Mouse (Mus musculus): ENCODE data around the gene Robo2. TPM values are rescaled to one million over a fixed set of nuclear protein-coding genes. Genes with fewer than 3 reads are reported as not detected.

Gene Robo2
- polyA plus RNA-seq, 1 experiment from 2014 or later: 0.01 TPM

DNA sequence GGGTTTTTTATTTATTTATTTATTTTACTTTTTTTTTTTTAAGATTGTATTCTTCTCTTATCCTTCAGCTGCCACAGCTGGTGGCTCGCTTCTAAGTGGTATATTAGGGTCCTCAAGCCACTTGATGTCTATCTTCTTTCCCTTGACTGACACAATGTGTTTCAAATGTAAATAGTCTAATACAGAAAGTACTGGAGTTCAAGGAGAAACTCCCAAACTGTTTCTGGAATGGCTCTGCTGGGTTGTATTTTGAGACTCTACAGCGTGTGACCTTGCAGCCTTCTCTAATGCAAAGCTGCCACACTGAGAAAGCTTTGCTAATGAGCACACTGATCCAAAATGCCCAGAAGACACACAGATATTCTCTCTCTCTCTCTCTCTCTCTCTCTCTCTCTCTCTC, 552.9 kb downstream of the Robo2 start:
- Histone ChIP-seq H3K79me2 (ENCODE audit: inconsistent target) (no peaks in the 10 kb centered on the region), H3K36me3 (ENCODE audit: inconsistent target) (no peaks in the 10 kb centered on the region), H3K27ac (no peak overlapping the region), H3K4me3 (ENCODE audit: inconsistent target) (no peak overlapping the region)
- 92% methylated on average over 2 of the region's 2 CpGs for WGBS (ENCODE audit: missing documents)

GRCm38 (mm10) chr16:73855821-73856220, 555.8 kb downstream of the Robo2 start:
- Histone ChIP-seq H3K4me3 (ENCODE audit: inconsistent target) (no peak overlapping the region), H3K27ac (no peak overlapping the region), H3K36me3 (ENCODE audit: inconsistent target) (no peaks in the 10 kb centered on the region), H3K79me2 (ENCODE audit: inconsistent target) (no peaks in the 10 kb centered on the region)
- WGBS (ENCODE audit: missing documents): 71% methylated on average over 3 of the region's 3 CpGs

All from macrophage (primary cell).